Mouse (Mus musculus) heart, adult 11 months (tissue): ENCODE results near the gene Sars2.
A peak's percentile ranks its signal among the peaks of the same experiment; 100 is the strongest.

Experiments
- DNase-seq: peaks from one replicate; pipeline ENCODE4 v3.0.0; 2022

Gene Sars2

DNA sequence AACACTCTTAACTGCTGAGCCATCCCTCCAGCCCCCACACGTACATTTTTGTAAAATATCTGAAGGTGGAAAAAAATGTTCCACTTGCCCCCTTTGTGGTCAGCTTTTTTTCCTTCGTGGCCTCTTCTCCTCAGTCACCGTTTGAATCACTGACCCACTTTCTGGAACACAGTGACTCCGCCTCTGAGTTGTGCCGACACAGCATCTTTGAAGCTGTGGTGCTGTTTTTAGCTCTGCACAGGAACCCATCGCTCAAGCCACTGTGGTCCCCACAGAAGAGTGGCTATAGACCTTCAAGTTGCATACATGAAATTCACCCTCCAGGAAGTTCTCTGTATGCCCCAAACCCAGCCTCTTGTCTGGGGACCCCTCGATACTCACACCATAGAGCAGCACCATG lies 39.1 kb downstream of the Sars2 start:
- peak; percentile 95 for DNase-seq

DNA sequence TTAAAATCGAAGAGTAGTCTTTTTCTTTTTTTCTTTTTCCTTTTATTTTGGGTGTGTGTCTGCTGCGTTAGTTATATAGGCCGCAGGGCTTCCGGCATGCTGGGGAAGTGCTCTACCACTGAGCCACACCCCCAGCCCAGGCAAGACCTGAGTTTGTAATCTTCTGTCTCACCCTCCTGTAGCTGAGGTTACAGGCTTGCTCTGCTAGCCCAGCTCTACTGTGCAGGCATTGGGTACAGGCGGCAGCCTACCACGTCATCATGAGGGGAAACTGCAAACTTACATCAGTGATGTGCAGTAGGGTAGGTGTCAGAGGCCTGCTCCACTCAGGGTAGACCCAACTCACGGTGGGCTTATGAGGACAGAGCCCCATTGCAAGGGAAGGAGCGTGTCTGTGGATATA lies 39.5 kb downstream of the Sars2 start:
- no peak for DNase-seq

GRCm38 (mm10) chr7:28785161-28785560 lies 43.4 kb downstream of the Sars2 start:
- DNase-seq, result no peak

- DNase-seq, result no peak
Observed at GRCm38 (mm10) chr7:28787884-28788283, 46.1 kb downstream of the Sars2 start.

DNA sequence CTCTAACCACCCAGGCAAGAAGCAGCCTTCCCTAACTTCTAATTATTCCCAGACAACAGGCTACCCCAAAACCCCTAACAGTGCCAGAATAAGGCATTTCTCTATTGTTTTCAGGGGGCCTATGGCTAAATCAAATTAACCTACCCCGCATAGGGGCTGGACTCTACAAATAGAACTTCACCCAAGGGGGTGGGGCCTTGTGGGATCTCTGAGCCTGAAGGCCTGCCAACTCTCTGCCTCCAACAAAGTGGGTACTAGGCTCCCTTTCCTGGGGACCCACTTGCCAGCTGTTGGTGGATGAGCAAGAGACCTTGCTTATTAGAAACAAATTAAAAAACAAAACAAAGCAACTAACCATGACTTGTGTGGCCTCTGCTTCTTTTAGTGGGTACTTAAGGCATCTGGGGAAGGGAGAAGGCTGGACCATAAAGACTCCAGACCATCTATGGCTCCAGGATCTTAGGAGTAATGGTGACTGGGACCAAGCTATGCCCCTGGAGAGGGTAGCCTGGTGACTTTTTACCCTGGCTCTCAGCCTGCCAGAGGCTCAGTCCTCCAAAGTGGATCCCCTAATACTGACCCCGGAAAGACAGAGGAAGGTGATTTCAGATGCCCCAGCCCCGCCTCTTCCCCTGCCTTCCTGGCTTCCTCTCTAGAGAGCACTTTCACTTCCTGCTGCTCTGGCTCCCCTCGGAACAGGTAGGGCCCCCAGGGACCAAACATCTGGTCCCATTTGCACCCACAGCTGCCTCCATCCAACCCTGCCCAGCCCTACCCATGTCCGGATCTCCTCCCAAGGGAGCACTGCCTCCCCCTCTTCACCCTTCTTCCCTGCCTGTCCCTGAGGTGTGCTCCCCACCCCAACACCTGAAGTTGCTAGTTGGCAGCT lies 46.8 kb downstream of the Sars2 start, which contains the start of gene Rinl:
TSS of gene Rinl (plus strand) at position 663 of the 889 bp plus-strand sequence.
- peak; percentile 96 for DNase-seq

DNA sequence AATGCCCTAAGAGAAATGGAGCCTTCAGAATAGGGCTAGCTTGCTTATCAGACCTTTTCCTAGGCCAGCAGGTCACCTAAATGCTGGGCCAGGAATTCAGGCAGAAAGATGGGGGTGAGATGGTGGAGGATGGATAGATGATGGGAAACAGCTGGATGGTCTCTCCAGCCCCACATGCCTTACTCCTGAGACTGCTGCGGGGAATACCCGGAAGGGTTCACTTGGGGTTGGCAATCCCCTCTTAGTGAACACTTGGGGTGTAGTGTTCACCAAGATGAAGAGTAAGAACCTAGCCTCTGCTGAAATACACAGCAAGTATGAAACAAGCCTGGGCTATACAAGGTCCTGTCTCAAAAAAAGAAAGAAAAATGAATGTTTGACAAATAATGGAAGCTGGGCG lies 47.4 kb downstream of the Sars2 start:
- no peak for DNase-seq

- no peak for DNase-seq
Observed at GRCm38 (mm10) chr7:28790066-28790806, 48.4 kb downstream of the Sars2 start.

GRCm38 (mm10) chr7:28791706-28792105 lies 49.9 kb downstream of the Sars2 start:
- DNase-seq, result no peak

- DNase-seq, result no peak
Observed at GRCm38 (mm10) chr7:28792391-28793185, 50.8 kb downstream of the Sars2 start.

DNA sequence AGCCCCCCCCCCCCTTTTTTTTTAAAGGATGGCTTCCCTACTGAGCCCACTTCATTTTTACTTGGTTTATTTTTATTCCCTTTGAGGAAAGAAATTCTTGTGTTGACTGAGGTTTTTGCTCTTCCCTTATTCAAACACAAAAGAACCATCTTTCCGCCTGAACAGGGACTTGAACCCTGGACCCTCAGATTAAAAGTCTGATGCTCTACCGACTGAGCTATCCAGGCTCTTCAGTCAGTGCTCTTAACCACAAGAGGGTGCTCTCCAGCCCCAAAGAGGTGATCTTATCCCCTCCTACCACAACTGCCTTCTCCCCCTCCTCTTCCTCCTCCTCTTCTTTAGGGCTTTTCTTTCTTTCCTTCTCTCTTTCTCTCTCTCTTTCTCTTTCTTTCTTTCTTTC lies 52.0 kb downstream of the Sars2 start:
- DNase-seq, result no peak

DNA sequence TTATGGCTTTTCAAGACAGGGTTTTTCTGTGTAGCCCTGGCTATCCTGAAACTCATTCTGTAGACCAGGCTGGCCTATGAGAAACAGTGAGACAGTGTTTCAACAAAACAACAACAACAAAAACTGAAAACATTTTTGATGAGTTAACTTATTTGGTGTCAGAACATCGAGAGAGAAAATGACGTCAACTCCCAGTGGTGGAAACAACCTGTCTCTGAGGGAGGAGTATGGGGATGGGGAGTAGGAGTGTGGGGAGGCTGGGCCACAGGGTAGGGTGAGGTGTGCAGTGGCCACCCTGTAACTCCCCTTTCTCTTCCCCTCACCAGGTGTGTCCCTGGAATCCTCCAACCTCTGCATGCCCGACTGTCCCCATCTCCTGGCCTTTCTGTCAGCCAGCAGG lies 52.7 kb downstream of the Sars2 start:
- DNase-seq, result no peak

GRCm38 (mm10) chr7:28795832-28796231 lies 54.0 kb downstream of the Sars2 start:
- peak; percentile 96 for DNase-seq

GRCm38 (mm10) chr7:28796562-28796975 lies 54.8 kb downstream of the Sars2 start:
- peak; percentile 99 for DNase-seq

- DNase-seq, result no peak
Observed at GRCm38 (mm10) chr7:28799994-28800393, 58.2 kb downstream of the Sars2 start.

DNA sequence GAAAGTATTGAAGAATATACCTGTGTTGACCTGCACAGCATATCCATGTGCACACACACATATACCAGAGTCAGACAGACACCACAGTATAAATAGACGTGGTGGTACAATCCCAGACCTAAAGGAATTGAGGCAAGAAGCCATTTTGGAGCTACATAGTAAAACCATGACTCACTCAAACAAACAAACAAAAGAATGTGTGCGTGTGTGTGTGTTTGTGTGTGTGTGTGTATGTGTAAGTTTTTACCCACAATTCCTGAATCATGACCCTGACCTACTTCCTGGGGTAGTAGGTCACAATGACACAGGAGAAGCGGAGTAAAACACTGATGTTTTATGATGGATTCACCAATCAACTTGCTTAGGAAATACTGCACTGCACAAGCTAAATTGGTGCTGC lies 59.7 kb downstream of the Sars2 start:
- DNase-seq, result no peak

GRCm38 (mm10) chr7:28801901-28802670 lies 60.3 kb downstream of the Sars2 start:
- peak; percentile 96 for DNase-seq

- peak; percentile 97 for DNase-seq
Observed at GRCm38 (mm10) chr7:28802846-28803588, 61.2 kb downstream of the Sars2 start.
